Mouse (Mus musculus) ES-E14 (cell line): Measurements from ENCODE around the gene Zc3h10.

Experiments
- HCFC1 ChIP-seq: IDR thresholded peaks from 2 replicates; pipeline ENCODE4 v1.6.1; 2012; ENCODE audit warnings: low read length, inconsistent platforms, borderline replicate concordance; ENCODE audit not compliant: insufficient read depth
- ZC3H11A ChIP-seq: IDR thresholded peaks from 2 replicates; pipeline ENCODE4 v1.6.1; 2012; ENCODE audit warnings: low read depth, mild to moderate bottlenecking, inconsistent platforms, low read length, borderline replicate concordance
- ZNF384 ChIP-seq: IDR thresholded peaks from 2 replicates; pipeline ENCODE4 v1.6.1; 2012; ENCODE audit warnings: low read depth, low read length, inconsistent platforms

GRCm38 (mm10) chr10:128509831-128510230, 37.7 kb downstream of the Zc3h10 start:
- TF ChIP-seq ZC3H11A = no peak
- no peak for TF ChIP-seq ZNF384
- TF ChIP-seq HCFC1 = no peak
